Mouse (Mus musculus) CH12F3 (cell line): Measurements from ENCODE around the gene Gm20532.

Experiments
- in situ Hi-C: fragments of 300-500 bp; cut with MboI; formaldehyde crosslinking; loops from 2 replicates; pipeline ENCODE4 v1.14.3; 2020; ENCODE audit warnings: low sequenced_read_pairs

The Gm20532 gene

GRCm38 (mm10) chr2:26615459-26616124, 29.2 kb downstream of the Gm20532 start:
- in situ Hi-C loops, result no loop called here

GRCm38 (mm10) chr2:26617331-26617730, 30.9 kb downstream of the Gm20532 start:
- in situ Hi-C loops, result no loop called here

- in situ Hi-C loops, result no loop called here
These were observed 31.5 kb downstream of the Gm20532 start for GRCm38 (mm10) chr2:26617928-26618327.

- in situ Hi-C loops, result no loop called here
These were observed 34.8 kb downstream of the Gm20532 start for GRCm38 (mm10) chr2:26621246-26621645.

- in situ Hi-C loops, result no loop called here
These were observed 36.5 kb downstream of the Gm20532 start for GRCm38 (mm10) chr2:26622984-26623383.

- in situ Hi-C loops, result no loop called here
These were observed 39.0 kb downstream of the Gm20532 start for GRCm38 (mm10) chr2:26625419-26625818.

GRCm38 (mm10) chr2:26626081-26626480, 39.6 kb downstream of the Gm20532 start:
- in situ Hi-C loops, result no loop called here

- in situ Hi-C loops, result no loop called here
These were observed 41.7 kb downstream of the Gm20532 start, which contains the start of gene Fam69b for GRCm38 (mm10) chr2:26627921-26628739. Gene Fam69b, plus strand, starts transcription at chr2:26628457.

- in situ Hi-C loops, result no loop called here
These were observed 42.5 kb downstream of the Gm20532 start for GRCm38 (mm10) chr2:26628792-26629437.

GRCm38 (mm10) chr2:26632541-26633395, 46.3 kb downstream of the Gm20532 start:
- in situ Hi-C loops, result no loop called here

- in situ Hi-C loops, result no loop called here
These were observed 47.6 kb downstream of the Gm20532 start for GRCm38 (mm10) chr2:26633953-26634530.

- in situ Hi-C loops, result no loop called here
These were observed 48.4 kb downstream of the Gm20532 start for GRCm38 (mm10) chr2:26634629-26635488.

- in situ Hi-C loops, result no loop called here
These were observed 49.3 kb downstream of the Gm20532 start for GRCm38 (mm10) chr2:26635489-26636324.

GRCm38 (mm10) chr2:26636325-26636635, 49.8 kb downstream of the Gm20532 start:
- in situ Hi-C loops, result no loop called here

GRCm38 (mm10) chr2:26637316-26637932, 51.0 kb downstream of the Gm20532 start:
- in situ Hi-C loops, result no loop called here

GRCm38 (mm10) chr2:26638039-26638438, 51.6 kb downstream of the Gm20532 start:
- in situ Hi-C loops, result no loop called here

GRCm38 (mm10) chr2:26638572-26638971, 52.1 kb downstream of the Gm20532 start:
- in situ Hi-C loops, result no loop called here

GRCm38 (mm10) chr2:26639083-26639482, 52.6 kb downstream of the Gm20532 start:
- in situ Hi-C loops, result no loop called here
